Mouse (Mus musculus) ES-Bruce4 (cell line): Measurements from ENCODE around the gene Nol8. TPM values are rescaled to one million over a fixed set of nuclear protein-coding genes. Genes with fewer than 3 reads are reported as not detected.

Experiments used
- H3K27ac ChIP-seq: 2 replicates; pipeline ENCODE4 v1.5.1; 2012; ENCODE audit warnings: low read length, inconsistent platforms; ENCODE audit not compliant: insufficient read depth
- H3K27me3 ChIP-seq: 2 replicates; pipeline ENCODE4 v1.6.1; 2012; ENCODE audit warnings: mild to moderate bottlenecking, low read length, inconsistent platforms; ENCODE audit not compliant: control insufficient read depth, poor library complexity, insufficient read depth, severe bottlenecking
- H3K36me3 ChIP-seq: 2 replicates; pipeline ENCODE4 v1.6.1; 2012; ENCODE audit warnings: inconsistent platforms, mild to moderate bottlenecking, low read length, moderate library complexity; ENCODE audit not compliant: control insufficient read depth, poor library complexity, insufficient read depth, severe bottlenecking
- H3K4me1 ChIP-seq: one replicate; pipeline ENCODE4 v1.8.1; 2011; ENCODE audit warnings: low read length; ENCODE audit not compliant: control insufficient read depth, insufficient read depth
- H3K4me3 ChIP-seq: 2 replicates; pipeline ENCODE4 v1.5.1; 2011; ENCODE audit warnings: low read depth, mild to moderate bottlenecking, low read length
- H3K9ac ChIP-seq: 2 replicates; pipeline ENCODE4 v1.6.1; 2012; ENCODE audit warnings: low read depth, mild to moderate bottlenecking, inconsistent platforms; ENCODE audit not compliant: poor library complexity, severe bottlenecking
- H3K9me3 ChIP-seq: replicated peaks from 2 replicates; pipeline ENCODE4 v1.6.1; 2012; ENCODE audit warnings: mild to moderate bottlenecking, low read length, inconsistent platforms; ENCODE audit not compliant: control insufficient read depth, poor library complexity, insufficient read depth, severe bottlenecking
- CTCF ChIP-seq: IDR thresholded peaks from one replicate; pipeline ENCODE4 v1.8.1; 2011; ENCODE audit warnings: low read depth, low read length
- EP300 ChIP-seq: IDR thresholded peaks from 2 replicates; pipeline ENCODE4 v1.6.1; 2011; ENCODE audit warnings: low read depth, low read length; ENCODE audit not compliant: insufficient read depth
- POLR2A ChIP-seq: IDR thresholded peaks from one replicate; pipeline ENCODE4 v1.8.1; 2011; ENCODE audit warnings: low read length; ENCODE audit not compliant: insufficient read depth
- polyA plus RNA-seq: library from polyadenylated mRNA; stranded (reverse); fragments of >200 nt; gene quantifications from 2 replicates; pipeline ENCODE4 v1.2.4, GENCODE M21; 2011; ENCODE audit warnings: low read depth; ENCODE audit not compliant: missing spikeins, insufficient read depth, insufficient read length

Nol8 gene
- polyA plus RNA-seq, 1 experiment: 58.4 TPM

DNA sequence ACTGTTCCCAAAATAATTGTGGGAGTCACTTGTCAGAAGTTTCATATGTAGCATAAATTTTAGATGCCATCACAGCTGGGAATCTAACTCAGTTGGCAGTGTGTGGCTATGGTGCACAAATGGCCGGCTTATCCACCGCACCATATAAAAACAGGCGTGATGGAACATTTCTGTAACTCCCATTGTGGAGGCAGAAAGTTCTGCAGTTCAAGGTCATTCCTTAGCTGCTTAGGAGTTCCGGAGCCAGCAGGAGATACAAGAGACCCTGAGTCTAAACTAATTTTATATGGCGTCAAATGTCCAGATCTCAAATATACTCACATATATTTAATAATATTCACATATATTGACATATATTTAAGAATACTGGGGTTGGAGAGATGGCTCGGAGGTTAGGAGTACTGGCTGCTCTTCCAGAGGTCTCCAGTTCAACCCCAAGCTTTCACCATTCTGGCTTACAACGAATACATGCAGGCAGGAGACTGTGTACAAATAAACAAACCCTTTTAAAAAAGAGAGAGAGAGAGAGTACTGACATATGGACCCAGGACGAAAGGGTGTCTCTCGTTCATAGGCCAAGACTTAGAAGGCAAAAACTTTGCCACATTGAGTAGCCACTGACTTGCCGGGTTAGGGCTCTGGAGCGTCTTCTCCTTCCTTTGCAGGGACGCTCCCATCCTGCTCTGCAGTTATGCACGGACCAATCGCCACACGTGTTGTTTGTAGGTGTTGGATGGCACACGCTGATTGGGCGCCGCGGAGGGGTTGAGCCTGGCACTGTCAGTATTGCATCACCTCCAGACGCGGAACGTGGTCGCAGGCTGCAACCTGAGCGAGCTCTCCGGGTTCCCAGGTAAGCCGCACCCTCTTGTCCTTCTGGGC, 28.7 kb downstream of the Nol8 start, which contains the start of gene Iars:
Iars (plus strand) TSS at position 750 of the 882 bp plus-strand sequence.
- H3K27ac ChIP-seq: peak within 1 kb of the TSS; percentile 49
- TF ChIP-seq EP300 (0 out of 2 replicates have a peak, but pooled peaks have one; percentile 42), POLR2A (peak; percentile 77), CTCF (no peak)

GRCm38 (mm10) chr13:49682233-49682846, 29.5 kb downstream of the Nol8 start:
- H3K27ac ChIP-seq: peak overlapping the region; percentile 49
- peaks cover 2% of the 10 kb centered on the region for H3K4me1 ChIP-seq
- peak overlapping the region; percentile 87 for H3K9ac ChIP-seq
- no peaks in the 10 kb centered on the region for H3K9me3 ChIP-seq
- H3K36me3 ChIP-seq: peaks cover 5% of the 10 kb centered on the region
- peak overlapping the region; percentile 99 for H3K4me3 ChIP-seq
- no peaks in the 10 kb centered on the region for H3K27me3 ChIP-seq
- no peak for TF ChIP-seq POLR2A
- no peak for TF ChIP-seq EP300
- TF ChIP-seq CTCF: no peak

More for the DNA sequence above, 28.7 kb downstream of the Nol8 start, which contains the start of gene Iars:
- Histone ChIP-seq H3K36me3 (peaks cover 6% of the 10 kb centered on the region; the same call in 1 of the 2 replicates), H3K4me3 (peak within 1 kb of the TSS; percentile 99), H3K27me3 (no peaks in the 10 kb centered on the region), H3K9ac (peak within 1 kb of the TSS; percentile 87), H3K9me3 (no peaks in the 10 kb centered on the region), H3K4me1 (peaks cover 2% of the 10 kb centered on the region)

GRCm38 (mm10) chr13:49684266-49684665, 31.4 kb downstream of the Nol8 start:
- H3K4me1 ChIP-seq: peaks cover 2% of the 10 kb centered on the region
- H3K4me3 ChIP-seq: peak overlapping the region; percentile 43; the same call in 1 of the 2 replicates
- H3K9me3 ChIP-seq: no peaks in the 10 kb centered on the region

DNA sequence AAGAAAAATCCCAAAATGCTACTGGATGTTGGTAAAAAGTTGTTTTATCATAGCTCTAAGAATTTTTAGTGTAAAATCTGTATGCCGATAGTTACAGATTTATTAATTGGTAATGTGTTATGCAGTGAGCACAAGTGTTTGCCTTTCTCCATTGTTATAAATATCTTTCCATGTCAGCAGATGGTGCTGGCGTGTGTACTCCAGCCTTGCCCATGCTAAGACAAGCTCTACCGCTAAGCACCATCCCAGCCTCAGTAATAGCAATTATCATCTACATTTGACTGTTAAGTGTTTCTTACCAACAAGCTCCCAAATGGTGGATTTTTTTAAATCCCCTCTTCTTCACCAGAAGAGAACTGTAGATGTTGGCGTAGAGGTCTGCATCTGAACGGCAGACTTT, 38.2 kb downstream of the Nol8 start:
- H3K4me1 ChIP-seq: no peaks in the 10 kb centered on the region
- TF ChIP-seq EP300 (no peak), CTCF (no peak), POLR2A (no peak)
- peaks cover 56% of the 10 kb centered on the region for H3K36me3 ChIP-seq
- no peak overlapping the region for H3K9ac ChIP-seq
- no peaks in the 10 kb centered on the region for H3K27me3 ChIP-seq
- no peaks in the 10 kb centered on the region for H3K9me3 ChIP-seq
- no peak overlapping the region for H3K4me3 ChIP-seq
- no peak overlapping the region for H3K27ac ChIP-seq

More at GRCm38 (mm10) chr13:49684266-49684665, 31.4 kb downstream of the Nol8 start:
- TF ChIP-seq EP300 (no peak), CTCF (no peak), POLR2A (no peak)
- peak overlapping the region; percentile 75 for H3K27ac ChIP-seq
- no peaks in the 10 kb centered on the region for H3K27me3 ChIP-seq
- peaks cover 22% of the 10 kb centered on the region for H3K36me3 ChIP-seq
- peak overlapping the region; percentile 87 for H3K9ac ChIP-seq

DNA sequence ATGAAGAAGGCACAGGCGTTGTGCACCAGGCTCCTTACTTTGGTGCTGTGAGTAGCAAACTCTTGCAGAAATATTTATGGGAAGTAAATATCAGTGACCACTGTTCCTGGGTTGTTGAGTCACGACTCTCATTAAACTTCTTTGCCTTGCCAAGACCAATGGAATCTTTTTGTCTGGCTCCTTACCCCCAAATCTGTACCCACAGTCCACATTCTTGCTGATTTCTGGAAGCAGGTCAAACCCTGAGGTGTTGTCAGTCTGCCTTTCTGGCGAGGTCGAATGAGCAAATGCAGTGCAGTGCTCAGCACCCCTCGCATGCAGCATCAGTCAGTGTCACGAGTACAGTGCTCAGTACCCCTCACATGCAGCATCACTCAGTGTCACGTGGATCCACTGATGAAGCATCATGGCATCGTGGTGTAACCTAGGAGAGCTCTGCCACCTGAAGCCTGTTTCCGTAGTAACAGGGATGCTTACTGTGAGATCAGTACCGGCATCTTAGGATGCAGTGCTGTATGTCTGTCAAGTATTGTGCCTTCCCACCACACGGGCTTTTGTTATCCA, 50.4 kb downstream of the Nol8 start:
- Histone ChIP-seq H3K9me3 (no peaks in the 10 kb centered on the region), H3K27ac (no peak overlapping the region), H3K4me3 (no peak overlapping the region), H3K36me3 (peaks cover 70% of the 10 kb centered on the region), H3K27me3 (no peaks in the 10 kb centered on the region), H3K9ac (no peak overlapping the region), H3K4me1 (peaks cover 9% of the 10 kb centered on the region)
- no peak for TF ChIP-seq CTCF
- TF ChIP-seq EP300: no peak
- TF ChIP-seq POLR2A: no peak
